In the genomic region with DNA sequence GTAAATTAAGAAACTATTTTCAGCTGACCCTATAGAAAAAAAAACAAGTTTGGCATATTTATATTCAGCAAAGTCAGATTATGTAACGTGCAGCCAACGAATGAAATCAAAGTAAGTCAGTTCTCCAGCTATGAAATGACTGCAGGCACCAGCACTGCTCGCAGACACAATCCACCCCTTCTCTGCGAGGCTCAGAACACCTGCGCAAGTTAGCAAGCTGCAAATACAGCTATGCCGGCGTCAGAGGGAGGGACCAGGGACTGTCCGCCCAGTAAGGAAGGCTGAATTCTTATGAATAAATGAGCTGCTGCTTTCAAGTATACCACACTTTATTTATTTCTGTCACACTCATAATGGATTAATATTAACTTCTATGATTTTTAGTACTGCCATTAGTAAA, we compare ENCODE assay signal across 27 mouse cellular contexts.
"Had no signal": no experiment of that assay in that cellular context is flagged by ENCODE, and none has a peak within 500 bp of the region (broad histone marks: within the 10 kb centered on the region; RNA-seq: fewer than 3 reads in every experiment).

No protein-coding gene starts in this region.

- ATAC-seq: hindbrain, postnatal 0 days; intestine, embryonic 16.5 days; liver, embryonic 12.5 days had no signal

- H3K27ac ChIP-seq: gastrocnemius, adult 2 months; heart, adult 2 months; heart, embryonic 13.5 days; heart, embryonic 15.5 days; hindbrain, embryonic 10.5 days; hindbrain, embryonic 12.5 days; hindbrain, embryonic 14.5 days; hindbrain, postnatal 0 days; kidney, embryonic 15.5 days; kidney, postnatal 0 days; left cerebral cortex, adult 2 months; limb, embryonic 13.5 days; limb, embryonic 15.5 days; liver, embryonic 12.5 days; liver, embryonic 14.5 days had no signal

- DNase-seq: gastrocnemius, adult 2 months; gastrocnemius, postnatal 10 days; gastrocnemius, postnatal 25 days; heart, adult 2 months; heart, postnatal 4 days; kidney, adult 11 months; kidney, adult 2 months; kidney, adult 9 months; kidney, postnatal 14 days; kidney, postnatal 36 days; layer of hippocampus, adult 9-11 months; layer of hippocampus, postnatal 36 days; left cerebral cortex, postnatal 4 days had no signal

- H3K9ac ChIP-seq: heart, embryonic 13.5 days; heart, embryonic 15.5 days; hindbrain, embryonic 12.5 days; hindbrain, embryonic 14.5 days; kidney, embryonic 15.5 days; limb, embryonic 13.5 days; limb, embryonic 15.5 days; liver, embryonic 12.5 days; liver, embryonic 14.5 days had no signal

- H3K4me3 ChIP-seq: gastrocnemius, adult 2 months; heart, adult 2 months; heart, embryonic 13.5 days; heart, embryonic 15.5 days; hindbrain, embryonic 10.5 days; hindbrain, embryonic 12.5 days; kidney, embryonic 15.5 days; left cerebral cortex, adult 2 months; limb, embryonic 13.5 days; limb, embryonic 15.5 days; liver, embryonic 12.5 days had no signal

- H3K27me3 ChIP-seq: heart, embryonic 13.5 days; heart, embryonic 15.5 days; hindbrain, embryonic 12.5 days; kidney, embryonic 15.5 days; limb, embryonic 13.5 days; limb, embryonic 15.5 days; liver, embryonic 12.5 days had no signal

- H3K4me2 ChIP-seq: heart, embryonic 13.5 days; heart, embryonic 15.5 days; hindbrain, embryonic 12.5 days; hindbrain, embryonic 14.5 days; kidney, embryonic 15.5 days; limb, embryonic 13.5 days; limb, embryonic 15.5 days; liver, embryonic 12.5 days had no signal

- H3K9me3 ChIP-seq: heart, embryonic 13.5 days; heart, embryonic 15.5 days; hindbrain, embryonic 10.5 days; hindbrain, embryonic 12.5 days; kidney, embryonic 15.5 days; limb, embryonic 13.5 days; limb, embryonic 15.5 days; liver, embryonic 12.5 days had no signal

- H3K4me1 ChIP-seq: heart, embryonic 15.5 days; hindbrain, embryonic 10.5 days; hindbrain, embryonic 12.5 days; kidney, embryonic 15.5 days; limb, embryonic 13.5 days; limb, embryonic 15.5 days; liver, embryonic 12.5 days had no signal
